Comparison of ENCODE assay signal across 22 mouse cellular contexts in genomic region chr2:91900431-91900830, GRCm38 (mm10). TPM values are rescaled to one million over a fixed set of nuclear protein-coding genes. Genes with fewer than 3 reads are reported as not detected.
DNase-seq lines count a peak whose midpoint lies in the region; ATAC-seq and TF ChIP-seq lines count a peak whose summit lies in the region.
"Had no signal": no experiment of that assay in that cellular context is flagged by ENCODE, and none has a peak within 500 bp of the region (broad histone marks: within the 10 kb centered on the region; RNA-seq: fewer than 3 reads in every experiment).

No protein-coding gene starts in this region.

- H3K4me1 ChIP-seq in heart, adult 2 months (ENCODE audit: control insufficient read depth, insufficient read depth, low read length): no peaks in the 10 kb centered on the region
- H3K4me1 ChIP-seq in midbrain, embryonic 11.5 days (ENCODE audit: control insufficient read depth, insufficient read depth, low read length): peaks cover 4% of the 10 kb centered on the region; the same call in 1 of the 2 replicates
- H3K4me1 ChIP-seq in midbrain, embryonic 15.5 days: peaks cover 5% of the 10 kb centered on the region; the same call in 1 of the 2 replicates

- H3K27ac ChIP-seq in heart, adult 2 months: no peak overlapping the region
- H3K27ac ChIP-seq in midbrain, embryonic 11.5 days (ENCODE audit: low read depth, low read length): no peak overlapping the region
- no peak overlapping the region for H3K27ac ChIP-seq in midbrain, embryonic 15.5 days

- WGBS in heart, adult 2 months: 88% methylated on average over 8 of the region's 8 CpGs
- WGBS in midbrain, embryonic 11.5 days: 95% methylated on average over 8 of the region's 8 CpGs
- WGBS in midbrain, embryonic 15.5 days: 95% methylated on average over 8 of the region's 8 CpGs

- H3K9me3 ChIP-seq in midbrain, embryonic 11.5 days (ENCODE audit: control insufficient read depth, low read length): no peaks in the 10 kb centered on the region
- no peaks in the 10 kb centered on the region for H3K9me3 ChIP-seq in midbrain, embryonic 15.5 days
- H3K9me3 ChIP-seq: G1E had no signal

- no peak overlapping the region for H3K4me2 ChIP-seq in midbrain, embryonic 11.5 days
- no peak overlapping the region for H3K4me2 ChIP-seq in midbrain, embryonic 15.5 days

- H3K36me3 ChIP-seq in heart, adult 2 months (ENCODE audit: control insufficient read depth, insufficient read depth, low read length): no peaks in the 10 kb centered on the region
- H3K36me3 ChIP-seq in midbrain, embryonic 11.5 days (ENCODE audit: control insufficient read depth, insufficient read depth, low read length): 0 out of 2 replicates have a peak, but pooled peaks cover 2% of the 10 kb centered on the region
- H3K36me3 ChIP-seq in midbrain, embryonic 15.5 days (replicated peaks): 0 out of 2 replicates have a peak, but pooled peaks cover 3% of the 10 kb centered on the region

- TF ChIP-seq EP300 in heart, adult 2 months (IDR thresholded peaks at IDR 0.05; ENCODE audit: insufficient read depth, low read depth, low read length): no peak

- H3K4me3 ChIP-seq in heart, adult 2 months: no peak overlapping the region
- H3K4me3 ChIP-seq in midbrain, embryonic 11.5 days (ENCODE audit: low read depth, low read length): no peak overlapping the region
- no peak overlapping the region for H3K4me3 ChIP-seq in midbrain, embryonic 15.5 days

- no peaks in the 10 kb centered on the region for H3K79me2 ChIP-seq in heart, adult 2 months (replicated peaks; ENCODE audit: control insufficient read depth, insufficient read depth, low read length)

- peak; percentile 85 for DNase-seq in heart, adult 11 months
- no peak for DNase-seq in heart, adult 2 months
- DNase-seq in midbrain, embryonic 11.5 days (ENCODE audit: low spot score, missing footprints): peak; percentile 81
- DNase-seq: adrenal gland, adult 2 months; adrenal gland, adult 8-10 months; adrenal gland, postnatal 10 days; adrenal gland, postnatal 14 days; adrenal gland, postnatal 25 days; adrenal gland, postnatal 36 days; B cell, adult 2 months; cerebellum, adult 11 months; cerebellum, adult 11-12 months; cerebellum, adult 18-20 months had no signal

- H3K9ac ChIP-seq in heart, adult 2 months (ENCODE audit: low read depth, low read length): no peak overlapping the region
- H3K9ac ChIP-seq in midbrain, embryonic 11.5 days (ENCODE audit: low read length): no peak overlapping the region
- no peak overlapping the region for H3K9ac ChIP-seq in midbrain, embryonic 15.5 days

- no peak for ATAC-seq in midbrain, embryonic 11.5 days (ENCODE audit: low FRiP score)
- ATAC-seq in midbrain, embryonic 15.5 days (replicated peaks): no peak
- ATAC-seq: activated CD4-positive, CD25-positive, alpha-beta regulatory T cell, adult 4 months; CD4-positive, CD25-positive, alpha-beta regulatory T cell, adult 4 months; Patski had no signal

- H3K27me3 ChIP-seq in heart, adult 2 months (ENCODE audit: control insufficient read depth, insufficient read depth, low read length): no peaks in the 10 kb centered on the region
- no peaks in the 10 kb centered on the region for H3K27me3 ChIP-seq in midbrain, embryonic 11.5 days (ENCODE audit: control insufficient read depth, insufficient read depth, low read length)
- H3K27me3 ChIP-seq in midbrain, embryonic 15.5 days (replicated peaks): no peaks in the 10 kb centered on the region
- H3K27me3 ChIP-seq: CH12.LX, Patski had no signal

- intact Hi-C loops in heart, adult 2 months (cut with DNase I): no loop called here

- TF ChIP-seq POLR2A in heart, adult 2 months (IDR thresholded peaks at IDR 0.05; ENCODE audit: insufficient read depth, low read depth, low read length): no peak

- TF ChIP-seq CTCF in heart, adult 2 months (IDR thresholded peaks at IDR 0.05): no peak

RNA-seq across cellular contexts. Expression of gene Chrm4, which starts 26.6 kb away (rescaled TPM):
- not detected for total RNA-seq in heart, adult 2 months (2021)
- polyA plus RNA-seq in heart, adult 2 months (2012; rRNA removed): 0.14 and 0.29 TPM in 2 replicates
- 0.26 and 0.37 TPM in 2 replicates for polyA plus RNA-seq in midbrain, embryonic 11.5 days (2014; fragmentation: Nextera tagmentation; extraction: Ambion mirVana)
- 0.57 and 0.66 TPM in 2 replicates for polyA plus RNA-seq in midbrain, embryonic 15.5 days (2015; fragmentation: Nextera tagmentation; extraction: Ambion mirVana)
- polyA plus RNA-seq: G1E, Patski had no signal

RNA-seq across cellular contexts. Expression of gene Mdk, which starts 31.7 kb away (rescaled TPM):
- total RNA-seq in heart, adult 2 months (2021): 1 to 10 TPM; 2.5 to 2.8 TPM
- polyA plus RNA-seq in heart, adult 2 months (2012; rRNA removed): 4.1 and 5.4 TPM in 2 replicates
- polyA plus RNA-seq in midbrain, embryonic 11.5 days (2014; fragmentation: Nextera tagmentation; extraction: Ambion mirVana): 926 and 968 TPM in 2 replicates
- 132 and 158 TPM in 2 replicates for polyA plus RNA-seq in midbrain, embryonic 15.5 days (2015; fragmentation: Nextera tagmentation; extraction: Ambion mirVana)

RNA-seq across cellular contexts. Expression of gene Gm9821, which starts 45.1 kb away (rescaled TPM):
- not detected for total RNA-seq in heart, adult 2 months (2021)
- not detected in 2 replicates for polyA plus RNA-seq in heart, adult 2 months (2012; rRNA removed)
- polyA plus RNA-seq in midbrain, embryonic 11.5 days (2014; fragmentation: Nextera tagmentation; extraction: Ambion mirVana): 0.25 TPM in 1 of 2 replicates, not detected in the other
- 0.20 and 0.31 TPM in 2 replicates for polyA plus RNA-seq in midbrain, embryonic 15.5 days (2015; fragmentation: Nextera tagmentation; extraction: Ambion mirVana)
- total RNA-seq: adrenal gland, adult 18-20 months; adrenal gland, adult 2 months; adrenal gland, adult 8-10 months; adrenal gland, postnatal 10 days; adrenal gland, postnatal 14 days; adrenal gland, postnatal 25 days; adrenal gland, postnatal 36 days; adrenal gland, postnatal 4 days had no signal
- polyA plus RNA-seq: adrenal gland, adult 2 months; brain, embryonic 14.5 days had no signal

Comparison
In these comparisons a context has a peak if more than half of its experiments do, and no peak if none do; other contexts are left out.
1. DNase-seq: peak in heart, adult 11 months (single experiment) and midbrain, embryonic 11.5 days (single experiment); none in heart, adult 2 months (0 of 2).
2. RNA of gene Mdk, which starts 31.7 kb away (polyA plus RNA-seq): 926 to 968 TPM in midbrain, embryonic 11.5 days and 132 to 158 TPM in midbrain, embryonic 15.5 days; 4.1 to 5.4 TPM in heart, adult 2 months; every median in the first group is over 10 times any median in the second.